Mouse (Mus musculus): Measurements from ENCODE around the gene Mcm9.
"Not testable (repeated sequence)": the region's sequence is repeated elsewhere in the genome, so short reads cannot be mapped to it uniquely, and the experiment has no call there.

Gene Mcm9

GRCm38 (mm10) chr10:53630339-53630738 is at the start of gene Mcm9:
TSS of gene Mcm9 (minus strand) at chr10:53630439.
- DNase-seq: not testable (repeated sequence)

- no peak for DNase-seq
These were observed 31.5 kb upstream of the Mcm9 start for GRCm38 (mm10) chr10:53661788-53662187.

DNA sequence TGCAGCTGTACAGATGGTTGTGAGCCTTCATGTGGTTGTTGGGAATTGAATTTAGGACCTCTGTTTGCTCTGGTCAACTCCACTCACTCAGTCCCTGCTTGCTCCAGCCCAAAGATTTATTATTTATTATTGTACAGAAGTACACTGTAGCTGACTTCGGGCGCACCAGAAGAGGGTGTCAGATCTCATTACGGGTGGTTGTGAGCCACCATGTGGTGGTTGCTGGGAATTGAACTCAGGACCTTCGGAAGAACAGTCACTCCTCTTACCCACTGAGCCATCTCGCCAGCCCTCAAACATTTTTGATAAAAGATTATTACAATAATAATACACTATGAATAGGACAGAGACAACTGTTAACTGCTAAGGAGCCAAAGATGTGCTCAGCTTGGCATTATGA is 24.0 kb upstream of the Mcm9 start:
- not testable (repeated sequence) for DNase-seq

DNA sequence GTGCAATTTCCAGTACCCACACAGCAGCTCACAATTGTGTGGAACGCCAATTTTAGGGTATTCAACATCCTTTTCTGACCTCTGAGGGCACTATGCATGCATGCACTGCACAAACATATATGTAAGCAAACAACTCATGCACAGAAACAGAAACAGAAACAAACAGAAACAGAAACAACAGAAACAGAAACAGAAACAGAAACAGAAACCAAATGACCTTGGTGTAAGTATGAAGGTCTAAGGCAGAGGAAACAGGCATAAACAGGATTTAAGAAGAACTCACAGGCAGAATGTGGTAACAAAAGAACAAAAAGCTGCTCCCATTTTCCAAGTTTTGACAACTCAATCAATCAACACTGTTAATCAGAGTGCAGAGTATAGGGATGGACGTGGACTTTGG is 20.4 kb upstream of the Mcm9 start:
- no peak for DNase-seq

- DNase-seq: no peak
These were observed 11.3 kb upstream of the Mcm9 start for GRCm38 (mm10) chr10:53641507-53641906.

GRCm38 (mm10) chr10:53635246-53635971 is 5.2 kb upstream of the Mcm9 start:
- DNase-seq: peak; percentile 22

- DNase-seq: no peak
These were observed 3.9 kb upstream of the Mcm9 start for GRCm38 (mm10) chr10:53634160-53634559.

- DNase-seq: peak; percentile 97
These were observed 355 bp downstream of the Mcm9 start for GRCm38 (mm10) chr10:53629918-53630250.

DNA sequence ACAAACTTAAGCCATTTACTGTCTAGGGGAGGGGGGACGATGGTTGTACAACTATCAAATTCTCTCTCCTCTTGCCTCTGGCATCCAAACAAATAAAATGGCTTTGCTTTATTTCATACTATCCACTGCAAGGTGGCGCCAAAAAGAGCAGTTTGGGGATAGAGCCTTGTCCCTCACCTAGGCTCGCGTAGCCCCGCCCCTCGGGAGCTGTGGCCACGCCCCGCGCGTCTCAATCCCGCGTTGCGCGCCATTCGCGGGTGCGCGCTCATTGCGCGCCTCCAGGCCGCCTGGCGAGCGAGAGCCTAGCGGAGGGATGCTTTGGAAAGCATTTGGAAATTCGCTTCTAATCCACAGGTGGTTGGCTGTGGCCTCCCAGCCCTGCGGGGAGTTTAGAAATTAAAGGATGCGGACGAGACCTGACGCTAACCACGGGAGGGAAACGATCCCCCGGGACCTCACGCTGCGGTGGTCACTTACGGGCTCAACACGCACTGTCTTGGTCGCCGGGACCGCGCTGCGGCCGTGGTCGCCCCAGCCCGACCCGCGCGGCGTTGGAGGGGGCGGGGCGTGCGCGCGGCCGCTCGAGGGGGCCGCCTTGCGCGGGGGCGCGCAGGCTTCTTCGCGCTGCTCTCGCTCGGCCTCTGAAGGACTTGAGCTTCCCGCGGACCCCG is 857 bp downstream of the Mcm9 start:
- peak; percentile 92 for DNase-seq

GRCm38 (mm10) chr10:53615850-53616616 is 14.2 kb downstream of the Mcm9 start:
- no peak for DNase-seq

DNA sequence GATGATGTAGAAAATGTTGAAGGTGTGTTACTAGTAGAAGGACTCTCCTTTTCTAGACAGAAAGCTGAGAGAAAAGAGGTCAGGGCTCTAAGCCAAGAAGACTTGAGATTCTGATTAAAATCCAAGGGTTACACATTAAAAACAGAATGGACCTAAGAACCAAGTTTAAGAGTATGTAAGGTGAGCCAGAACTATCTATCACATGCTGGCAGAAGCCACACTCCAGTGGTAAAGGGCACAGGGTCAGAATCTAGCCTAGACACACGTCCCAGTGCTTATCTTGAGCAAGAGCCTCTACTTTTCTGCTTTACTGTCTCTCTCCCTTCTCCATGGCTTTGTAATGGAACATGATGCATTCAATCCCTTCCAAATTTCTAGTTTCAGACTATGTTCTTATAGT is 16.3 kb downstream of the Mcm9 start:
- DNase-seq: peak; percentile 72

DNA sequence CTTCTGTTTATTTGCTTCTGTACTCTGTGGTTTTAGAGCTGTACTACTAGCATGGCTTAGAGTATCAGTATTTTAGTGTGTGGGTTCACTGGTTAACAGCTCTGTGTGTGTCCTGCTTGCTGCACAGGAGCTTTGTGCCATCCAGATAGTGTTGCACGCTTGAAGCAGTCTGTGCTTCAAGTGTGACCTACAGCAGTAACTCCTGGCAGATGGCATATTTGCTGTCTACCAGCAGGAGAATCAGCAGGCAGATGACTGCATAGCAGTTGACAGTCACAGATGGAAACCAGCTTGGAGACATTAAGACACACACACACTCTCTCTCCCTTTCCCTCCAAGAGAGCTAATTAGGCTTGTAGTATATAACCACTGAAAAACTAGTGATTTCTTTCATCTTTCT is 18.1 kb downstream of the Mcm9 start:
- DNase-seq: no peak

DNA sequence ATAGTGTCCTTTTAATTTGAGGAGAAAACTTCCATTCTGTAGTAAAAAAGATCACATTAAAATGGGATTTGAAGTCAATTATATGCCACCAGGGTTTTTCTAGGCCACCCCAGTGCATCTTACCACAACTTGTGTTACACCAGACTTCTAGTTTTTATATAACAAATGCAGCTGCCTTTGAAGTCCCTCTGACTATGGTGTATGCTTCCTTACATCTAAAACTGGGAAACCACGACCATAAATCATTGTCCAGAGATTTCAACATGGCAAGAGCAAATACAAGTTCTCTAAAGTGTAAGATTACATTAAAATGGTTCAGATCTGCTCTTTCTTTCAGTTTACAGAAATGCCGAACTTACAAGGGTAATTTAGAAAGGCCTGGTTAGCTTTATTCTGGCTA is 22.0 kb downstream of the Mcm9 start:
- no peak for DNase-seq

GRCm38 (mm10) chr10:53605328-53605727 is 24.9 kb downstream of the Mcm9 start:
- DNase-seq: no peak

GRCm38 (mm10) chr10:53598821-53599220 is 31.4 kb downstream of the Mcm9 start:
- peak; percentile 18 for DNase-seq

- DNase-seq: peak; percentile 20
These were observed 32.9 kb downstream of the Mcm9 start for GRCm38 (mm10) chr10:53597121-53597881.

GRCm38 (mm10) chr10:53596677-53597120 is 33.5 kb downstream of the Mcm9 start, which contains the start of gene Asf1a:
TSS of gene Asf1a (plus strand) at chr10:53596757.
- peak; percentile 97 for DNase-seq

GRCm38 (mm10) chr10:53595744-53596676 is 34.2 kb downstream of the Mcm9 start:
- DNase-seq: no peak

- no peak for DNase-seq
These were observed 44.5 kb downstream of the Mcm9 start for GRCm38 (mm10) chr10:53585777-53586176.

DNA sequence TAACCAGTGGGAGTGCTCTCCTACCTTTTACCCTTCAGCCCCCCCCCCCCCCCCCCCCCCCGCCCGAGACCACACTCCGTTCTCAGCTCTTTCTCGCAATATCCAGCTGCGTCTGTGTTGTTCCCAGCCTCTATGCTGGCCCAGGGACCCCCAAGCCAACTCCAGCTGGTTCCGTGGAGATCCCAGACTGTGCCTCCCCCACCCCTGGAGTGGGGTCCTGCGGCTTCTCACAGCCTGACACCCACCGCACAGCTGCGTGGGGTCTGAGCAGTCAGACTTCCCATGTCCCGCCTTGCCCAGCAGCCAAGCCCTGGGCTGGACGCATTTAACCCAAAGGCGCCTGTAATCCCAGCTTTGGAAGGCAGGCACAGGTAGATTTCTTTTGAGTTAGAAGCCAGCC is 49.2 kb downstream of the Mcm9 start:
- no peak for DNase-seq

DNA sequence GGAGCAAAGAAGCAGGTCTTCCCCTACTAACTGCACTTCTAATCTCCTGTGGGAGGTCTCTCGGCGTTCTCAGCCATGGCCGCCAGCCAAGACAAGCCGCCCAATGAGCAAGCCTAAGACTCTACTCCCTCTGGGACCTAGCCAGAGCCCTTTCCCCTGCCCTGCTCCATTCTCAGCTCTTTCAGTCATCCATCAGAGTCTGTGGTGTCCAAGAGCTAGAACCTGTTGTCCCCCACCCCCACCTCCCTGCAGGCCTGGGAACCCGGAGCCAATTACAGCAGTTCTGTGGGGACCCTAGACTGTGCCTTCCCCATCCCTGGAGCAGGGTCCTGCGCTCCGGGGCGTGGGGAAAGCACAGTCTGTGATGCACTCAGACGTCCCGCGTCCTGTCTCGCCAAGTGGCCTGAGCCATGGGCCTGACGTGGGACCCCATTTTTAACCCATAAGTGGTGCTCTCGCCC is 49.6 kb downstream of the Mcm9 start:
- DNase-seq: peak; percentile 37

GRCm38 (mm10) chr10:53580137-53580536 is 50.1 kb downstream of the Mcm9 start:
- DNase-seq: peak; percentile 9

Measured in kidney, adult 11 months (tissue).